Mouse (Mus musculus) left cerebral cortex, postnatal 36 days (tissue): ENCODE measurements around the gene Traf7. TPM values are rescaled to one million over a fixed set of nuclear protein-coding genes. Genes with fewer than 3 reads are reported as not detected.

Experiments
- DNase-seq, 2 experiments: peaks; one replicate each; pipeline ENCODE4 v3.0.0; 2021 to 2022; ENCODE audit warnings: low spot score in 2 of 2, mixed read lengths in 1 of 2
- intact Hi-C: fragments of 180-260 bp; cut with DNase I; formaldehyde crosslinking; loops from one replicate; pipeline ENCODE4 v1.15.1; 2025
- total RNA-seq, 2 experiments: library from RNA; stranded (reverse); gene quantifications; 2 replicates each; pipeline ENCODE4 v1.2.3; 2021

Traf7 gene
- total RNA-seq, 2 experiments from 2014 or later = 69.6 to 95.6 TPM

DNA sequence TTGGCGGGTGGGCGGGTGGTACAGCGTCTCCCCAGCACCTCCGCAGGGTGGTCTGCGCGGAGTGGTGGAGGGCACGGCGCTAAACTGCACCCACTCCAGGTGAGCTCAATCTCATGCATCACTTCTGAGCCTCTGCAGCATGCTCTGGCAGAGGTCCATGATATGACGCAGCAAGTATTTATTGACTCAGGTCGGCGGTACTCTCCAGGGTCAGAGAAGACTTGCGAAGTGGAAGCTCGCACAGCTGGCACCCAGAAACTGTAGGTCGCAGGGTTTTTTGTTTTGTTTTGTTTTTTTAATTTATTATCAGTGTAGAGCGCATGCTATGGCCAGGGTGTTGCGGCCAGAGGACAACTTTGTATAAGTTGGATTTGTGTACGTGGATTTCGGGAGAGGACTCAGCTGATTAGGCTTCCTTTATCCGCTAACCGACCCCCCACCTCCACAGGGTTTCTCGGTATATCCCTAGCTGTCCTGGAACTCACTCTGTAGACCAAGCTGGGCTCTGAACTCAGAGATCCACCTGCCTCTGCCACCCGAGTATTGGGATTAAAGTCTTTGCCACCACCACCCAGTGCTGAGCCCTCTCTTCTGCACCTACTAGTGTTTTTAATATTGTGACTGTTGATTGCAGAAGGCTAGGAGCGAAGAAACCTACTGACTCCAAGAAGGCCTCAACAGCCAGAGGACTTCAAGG is 21.3 kb upstream of the Traf7 start:
- intact Hi-C loops = loop anchor here (5.0 kb wide), 2 partner anchors 83 to 118 kb away; partner anchors contain the start of genes Nthl1, Tsc2 and Zfp598
- peak; percentile 64 to 71 for DNase-seq

DNA sequence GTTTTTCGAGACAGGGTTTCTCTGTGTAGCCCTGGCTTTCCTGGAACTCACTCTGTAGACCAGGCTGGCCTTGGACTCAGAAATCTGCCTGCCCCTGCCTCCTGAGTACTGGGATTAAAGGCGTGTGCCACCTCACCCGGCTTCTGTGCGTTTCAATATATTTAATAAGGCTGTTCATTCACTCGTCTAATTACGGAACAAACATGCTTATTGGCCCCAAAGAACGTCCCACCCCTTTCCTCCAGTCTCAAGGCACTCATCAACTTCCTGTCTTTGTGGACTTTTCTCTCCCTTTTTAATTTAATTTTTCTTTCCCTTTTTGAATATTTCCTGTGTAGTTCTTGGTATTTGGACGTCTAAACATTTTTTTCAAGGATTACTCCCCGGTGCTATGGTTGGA is 20.7 kb upstream of the Traf7 start:
- no peak for DNase-seq
- intact Hi-C loops = loop anchor here (5.0 kb wide), 2 partner anchors 84 to 119 kb away; partner anchors contain the start of genes Nthl1, Tsc2 and Zfp598

DNA sequence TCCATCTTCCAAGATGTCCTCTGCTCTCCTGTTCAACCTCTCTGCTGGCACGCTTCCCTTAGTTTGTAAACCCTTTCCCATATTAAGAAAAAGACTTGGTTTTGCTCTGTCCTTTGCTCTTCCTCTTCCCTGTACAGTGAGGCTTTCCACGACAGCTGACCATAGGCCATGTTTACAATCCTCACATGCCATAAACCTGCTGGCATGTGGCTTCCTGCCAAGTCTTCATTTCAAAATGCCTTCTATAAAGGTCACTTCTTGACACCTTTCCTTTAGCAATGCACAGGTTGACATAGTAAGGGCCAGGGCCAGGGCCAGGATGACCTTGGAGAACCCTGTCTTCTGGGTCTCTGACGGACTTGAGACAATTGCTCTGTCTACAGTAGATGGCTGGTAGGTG is 18.5 kb upstream of the Traf7 start:
- no peak for DNase-seq
- intact Hi-C loops = loop anchor here (5.0 kb wide), 2 partner anchors 86 to 121 kb away; partner anchors contain the start of genes Nthl1, Tsc2 and Zfp598

DNA sequence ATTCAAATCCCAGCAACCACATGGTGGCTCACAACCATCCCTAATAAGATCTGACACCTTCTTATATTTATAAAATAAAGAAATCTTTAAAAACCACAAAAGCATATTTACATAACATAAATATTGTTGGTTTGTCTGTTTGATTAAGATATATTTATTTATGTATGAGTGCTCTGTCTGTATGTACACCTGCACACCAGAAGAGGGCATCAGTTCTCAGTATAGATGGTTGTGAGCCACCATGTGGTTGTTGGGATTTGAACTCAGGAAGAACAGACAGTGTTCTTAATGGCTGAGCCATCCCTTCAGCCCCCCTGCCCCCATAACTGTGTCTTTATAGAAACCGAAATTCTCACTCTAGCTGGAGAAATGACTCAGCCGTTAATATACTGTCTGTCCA is 17.5 kb upstream of the Traf7 start:
- intact Hi-C loops = loop anchor here (5.0 kb wide), 2 partner anchors 87 to 122 kb away; partner anchors contain the start of genes Nthl1, Tsc2 and Zfp598

DNA sequence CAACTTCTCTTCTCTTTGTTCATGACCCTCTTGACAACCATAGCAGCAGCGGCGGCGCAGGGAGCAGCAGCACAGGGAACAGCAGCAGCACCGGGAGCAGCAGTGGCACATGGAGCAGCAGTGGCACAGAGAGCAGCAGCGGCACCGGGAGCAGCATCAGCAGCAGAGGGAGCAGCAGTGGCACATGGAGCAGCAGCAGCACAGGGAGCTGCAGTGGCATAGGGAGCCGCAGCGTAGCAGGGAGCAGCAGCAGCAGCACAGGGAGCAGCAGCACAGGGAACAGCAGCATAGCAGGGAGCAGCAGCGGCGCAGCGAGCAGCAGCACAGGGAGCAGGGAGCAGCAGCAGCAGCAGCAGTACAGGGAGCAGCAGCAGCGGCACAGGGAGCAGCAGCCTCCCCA is 16.9 kb upstream of the Traf7 start:
- intact Hi-C loops = loop anchor here (5.0 kb wide), 2 partner anchors 88 to 123 kb away; partner anchors contain the start of genes Nthl1, Tsc2 and Zfp598
- DNase-seq = no peak

More for the DNA sequence above, 17.5 kb upstream of the Traf7 start:
- no peak for DNase-seq

DNA sequence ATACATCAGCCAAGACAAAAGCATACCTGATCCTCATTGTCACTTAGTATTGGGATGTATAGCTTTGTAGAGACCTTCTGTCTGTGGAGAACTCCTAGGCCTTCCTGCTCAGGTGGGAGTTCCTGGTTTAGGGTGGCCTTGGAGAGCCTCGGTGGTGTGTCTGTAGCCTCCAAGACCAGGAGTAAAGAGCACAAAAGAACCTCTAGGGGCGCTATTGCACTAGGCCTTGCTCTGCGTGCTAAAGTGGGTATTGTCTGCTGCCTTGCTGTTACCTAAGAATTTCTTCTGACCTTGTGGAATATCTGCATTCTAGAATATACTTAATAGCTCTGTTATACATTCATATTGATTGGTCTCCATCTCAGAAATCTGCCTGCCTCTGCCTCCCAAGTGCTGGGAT is 12.6 kb upstream of the Traf7 start:
- DNase-seq = no peak
- intact Hi-C loops = no loop called here

DNA sequence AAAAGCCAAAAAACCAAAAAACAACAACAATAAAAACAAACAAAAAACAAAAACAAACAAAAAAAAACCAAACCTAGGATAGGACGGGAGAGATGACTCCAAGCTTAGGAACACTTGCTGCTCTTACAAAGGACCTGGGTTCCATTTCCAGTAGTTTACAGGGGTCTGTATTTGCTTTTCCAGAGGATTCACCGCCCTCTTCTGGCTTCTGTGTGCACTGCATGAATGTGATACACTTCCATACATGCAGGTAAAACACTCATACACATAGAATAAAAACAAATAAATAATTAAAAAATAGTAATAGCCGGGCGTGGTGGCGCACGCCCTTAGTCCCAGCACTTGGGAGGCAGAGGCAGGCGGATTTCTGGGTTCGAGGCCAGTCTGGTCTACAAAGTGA is 11.2 kb upstream of the Traf7 start:
- DNase-seq = peak in 1 of 2 experiments; percentile 45
- intact Hi-C loops = loop anchor here (5.0 kb wide), 1 partner anchor 113 kb away; the partner anchor contains the start of gene Slc9a3r2

DNA sequence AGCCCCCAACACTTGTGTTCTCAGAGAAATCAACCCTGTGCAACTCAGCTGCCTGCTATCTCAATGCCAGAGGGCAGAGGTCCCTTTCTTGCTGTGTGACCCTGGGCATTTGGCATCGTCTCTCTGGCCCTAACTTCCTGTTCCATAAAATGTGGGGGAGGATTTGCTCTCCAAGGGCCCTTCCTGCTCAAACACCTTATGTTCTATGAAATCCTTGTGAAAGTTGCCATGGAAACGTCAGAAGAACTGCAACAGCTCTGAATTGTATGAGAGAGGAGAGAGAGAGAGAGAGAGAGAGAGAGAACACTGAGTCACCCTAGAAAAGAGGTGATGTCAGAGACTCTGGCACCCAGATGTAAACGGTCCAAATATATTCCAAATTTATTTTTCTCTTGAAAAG is 9.8 kb upstream of the Traf7 start:
- intact Hi-C loops = loop anchor here (5.0 kb wide), 1 partner anchor 115 kb away; the partner anchor contains the start of gene Slc9a3r2

DNA sequence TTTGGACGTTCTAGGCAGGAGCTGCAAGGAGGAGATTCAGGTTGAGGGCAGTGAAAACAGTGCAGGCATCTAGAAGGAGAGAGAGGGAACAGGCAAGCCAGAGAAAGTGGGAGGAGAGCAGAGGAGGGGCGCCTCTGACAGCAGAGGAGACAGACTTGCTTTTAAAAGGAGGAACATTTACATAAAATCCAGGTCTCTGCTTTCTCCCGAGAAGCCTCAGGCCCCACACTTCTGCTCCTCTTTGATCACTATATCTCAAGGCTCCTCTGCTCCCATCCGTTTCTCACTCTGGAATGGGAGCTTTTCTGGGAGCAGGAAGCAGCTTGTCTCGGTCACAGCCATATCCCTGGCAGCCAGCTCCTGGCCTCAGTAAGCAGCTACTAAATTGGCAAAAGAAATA is 7.6 kb upstream of the Traf7 start:
- intact Hi-C loops = loop anchor here (2.0 to 5.0 kb wide), 2 partner anchors 16 to 117 kb away; partner anchors contain the start of gene Slc9a3r2
- DNase-seq = peak in 1 of 2 experiments; percentile 38

More for the DNA sequence above, 9.8 kb upstream of the Traf7 start:
- peak in 1 of 2 experiments; percentile 30 for DNase-seq

DNA sequence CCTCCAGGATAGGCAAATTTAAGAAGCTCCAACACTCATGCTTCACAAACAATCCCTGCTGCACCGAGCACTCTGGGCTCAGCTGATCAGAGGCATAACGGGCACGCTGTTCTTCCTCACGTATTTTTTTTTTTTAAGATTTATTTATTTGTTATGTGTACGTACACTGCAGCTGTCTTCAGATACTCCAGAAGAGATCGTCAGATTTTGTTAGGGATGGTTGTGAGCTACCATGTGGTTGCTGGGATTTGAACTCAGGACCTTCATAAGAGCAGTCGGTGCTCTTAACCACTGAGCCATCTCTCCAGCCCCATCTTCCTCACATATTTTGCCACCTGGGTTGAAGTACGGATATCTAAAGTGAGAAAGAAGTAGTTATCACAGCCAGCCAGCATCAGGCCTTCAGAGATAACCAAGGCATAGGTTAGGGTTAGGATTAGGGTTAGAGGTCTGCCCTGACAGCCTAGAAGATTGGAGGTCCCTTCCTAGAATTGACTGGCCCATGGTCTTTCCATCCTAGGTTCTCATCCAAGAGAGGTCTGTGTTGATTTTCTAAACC is 6.5 kb upstream of the Traf7 start, which contains the start of gene Rab26:
Gene Rab26, minus strand, starts transcription at position 51 of the 559 bp plus-strand sequence.
- intact Hi-C loops = loop anchor here (2.0 kb wide), 1 partner anchor 17 kb away; no protein-coding TSS in a partner anchor
- no peak for DNase-seq

DNA sequence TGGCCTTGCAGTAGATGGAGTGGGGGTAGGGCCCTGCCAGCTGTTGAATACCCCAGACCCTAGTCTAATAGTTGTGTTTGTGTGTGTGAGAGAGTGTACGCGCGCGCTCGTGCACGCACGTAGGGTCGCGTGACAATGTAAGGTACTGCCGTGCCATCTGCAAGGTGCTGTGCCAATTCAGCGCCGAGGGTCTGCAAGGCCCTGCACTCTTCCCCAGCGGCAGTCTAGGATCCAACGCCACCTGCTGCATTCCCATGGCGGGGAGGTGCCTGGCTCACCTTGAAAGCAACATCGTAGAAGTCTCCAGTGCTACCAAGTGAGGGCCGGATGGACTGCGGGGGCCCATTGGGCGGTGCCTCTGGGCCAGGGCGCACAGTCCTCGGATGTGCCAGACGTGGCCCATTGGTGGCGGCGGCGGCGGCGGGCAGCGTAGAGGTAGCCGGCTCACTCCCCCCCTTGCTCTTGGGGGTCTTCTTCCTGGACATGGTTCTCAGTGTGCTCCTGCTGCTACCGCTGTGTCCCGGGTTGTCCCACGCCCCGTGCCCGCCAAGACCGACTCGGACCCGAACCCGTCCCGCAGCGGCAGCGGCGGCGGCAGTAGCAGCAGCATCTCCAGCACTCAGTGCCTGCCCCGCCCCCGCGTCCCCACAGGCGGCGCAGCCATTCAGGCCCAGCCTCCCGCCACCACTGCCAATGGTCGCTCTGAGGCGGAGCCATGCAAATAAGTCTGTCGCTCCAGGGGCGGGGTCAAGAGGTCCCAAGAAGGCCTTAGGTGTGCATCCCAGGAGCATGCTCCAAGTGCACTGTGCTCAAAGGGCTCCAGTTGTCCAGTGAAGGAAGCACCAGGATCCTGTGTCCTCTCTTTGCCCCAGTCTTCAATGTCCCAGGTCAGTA is 5.6 kb upstream of the Traf7 start:
- intact Hi-C loops = no loop called here
- peak; percentile 81 to 87 for DNase-seq

DNA sequence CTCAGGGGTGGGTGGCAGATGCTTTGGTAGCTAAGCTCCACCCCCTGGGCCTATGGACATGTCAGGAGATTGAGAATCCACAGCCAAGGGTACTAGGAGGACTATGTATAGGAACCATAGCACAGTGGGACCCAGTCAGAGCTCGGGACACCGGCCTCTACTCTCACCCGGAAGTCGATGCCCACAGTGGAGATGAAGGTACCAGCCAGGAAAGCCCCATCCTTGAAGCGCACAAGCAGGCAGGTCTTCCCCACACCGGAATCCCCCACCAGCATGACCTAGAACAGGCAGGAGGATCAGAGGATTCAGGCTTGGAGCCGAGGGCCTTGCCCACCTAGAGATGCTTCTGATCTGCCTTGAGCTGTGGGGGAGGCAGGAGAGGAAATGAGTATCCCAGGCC is 4.3 kb upstream of the Traf7 start:
- peak in 1 of 2 experiments; percentile 10 for DNase-seq
- intact Hi-C loops = no loop called here

DNA sequence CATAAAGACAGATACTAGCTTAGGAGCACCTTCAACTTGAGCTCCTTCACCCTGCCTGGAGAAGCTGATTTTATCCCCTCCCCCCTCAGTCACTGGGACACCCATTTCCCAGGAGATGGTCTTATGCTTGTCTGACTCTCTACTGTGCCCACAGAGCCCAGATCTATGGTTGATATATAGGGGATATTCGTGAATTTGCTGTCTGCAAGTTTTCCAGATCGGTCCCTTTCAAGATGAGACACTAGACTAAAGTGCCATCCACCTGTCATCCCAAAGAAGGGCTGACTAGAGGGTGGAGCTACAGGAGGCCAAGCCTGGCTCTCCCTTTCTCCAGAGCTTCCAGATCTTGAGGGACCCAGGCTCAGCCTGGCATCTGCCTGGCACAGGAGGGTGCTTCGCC is 3.3 kb upstream of the Traf7 start:
- intact Hi-C loops = no loop called here
- DNase-seq = no peak

DNA sequence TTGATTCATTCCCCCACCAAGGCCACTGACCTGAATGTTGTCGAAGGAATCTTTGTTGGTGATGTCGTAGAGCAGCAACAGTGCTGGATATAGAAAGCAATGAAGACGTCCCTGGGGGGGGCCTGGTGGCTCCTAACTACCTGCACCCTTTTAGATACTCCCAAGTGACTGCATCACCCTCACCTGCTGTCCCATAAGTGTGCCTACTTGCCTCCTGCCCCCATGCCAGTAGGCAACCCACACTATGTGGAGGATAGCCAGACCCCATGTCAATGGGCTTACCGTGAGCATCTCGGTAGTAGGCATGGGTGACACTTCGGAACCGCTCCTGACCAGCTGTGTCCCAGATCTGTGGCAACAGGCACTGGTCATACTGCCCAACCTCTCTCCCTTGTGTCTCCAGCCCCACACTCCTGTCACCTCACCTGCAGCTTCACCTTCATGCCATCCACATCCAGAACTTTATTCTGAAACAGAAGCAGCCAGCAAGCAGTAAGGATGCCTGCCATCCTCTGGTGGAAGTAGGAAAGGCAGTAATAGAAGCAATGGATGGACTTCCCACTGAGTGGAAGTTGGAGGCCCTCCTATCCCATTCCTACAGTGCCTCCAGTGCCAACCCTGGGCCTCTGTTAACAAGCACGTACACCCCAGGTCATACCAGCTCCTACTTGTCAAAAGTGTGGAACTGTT is 2.8 kb upstream of the Traf7 start:
- intact Hi-C loops = no loop called here
- DNase-seq = peak in 1 of 2 experiments; percentile 14

DNA sequence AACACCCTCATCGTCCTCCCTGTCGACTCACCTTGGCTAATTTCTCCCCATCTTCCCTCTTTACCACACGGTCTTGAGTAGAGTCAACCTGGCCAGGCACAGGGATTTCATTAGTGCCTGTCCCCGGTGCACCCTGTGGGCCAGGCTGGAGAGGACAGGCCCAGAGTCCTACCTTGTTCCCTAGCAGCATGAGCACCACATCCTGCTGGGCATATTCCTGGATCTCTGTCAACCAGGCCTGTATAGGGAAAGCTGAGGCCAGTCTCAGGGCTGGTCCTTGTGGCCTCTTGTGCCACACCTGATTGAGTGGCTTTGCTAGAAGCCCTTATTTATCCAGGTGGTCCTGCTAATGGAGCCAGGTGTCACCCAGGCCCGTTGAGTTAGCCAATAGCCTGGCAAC is 2.1 kb upstream of the Traf7 start:
- no peak for DNase-seq

DNA sequence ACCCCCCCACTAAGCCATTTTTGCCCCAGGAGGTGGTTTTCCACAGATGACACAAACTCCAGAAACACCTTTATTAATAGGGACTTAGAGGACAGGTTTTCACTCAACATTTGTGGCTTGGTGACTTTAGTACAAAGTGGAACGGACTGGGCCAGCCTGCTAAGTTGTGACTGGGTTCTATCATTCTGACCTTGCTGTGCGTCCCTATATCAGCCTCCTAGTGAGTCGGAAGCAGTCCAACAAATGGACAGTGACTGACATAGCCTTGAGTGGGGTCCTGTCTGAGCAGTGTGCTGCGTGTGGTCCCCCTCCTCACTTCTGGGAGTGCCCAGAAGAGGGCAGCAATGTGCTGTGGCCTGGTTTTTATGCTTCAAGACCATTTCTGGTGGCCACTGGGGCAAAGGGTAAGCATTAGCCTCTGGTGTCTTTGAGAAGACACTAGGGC is 1.3 kb upstream of the Traf7 start:
- intact Hi-C loops = no loop called here
- peak in 1 of 2 experiments; percentile 37 for DNase-seq

More for the DNA sequence above, 2.1 kb upstream of the Traf7 start:
- intact Hi-C loops = no loop called here

DNA sequence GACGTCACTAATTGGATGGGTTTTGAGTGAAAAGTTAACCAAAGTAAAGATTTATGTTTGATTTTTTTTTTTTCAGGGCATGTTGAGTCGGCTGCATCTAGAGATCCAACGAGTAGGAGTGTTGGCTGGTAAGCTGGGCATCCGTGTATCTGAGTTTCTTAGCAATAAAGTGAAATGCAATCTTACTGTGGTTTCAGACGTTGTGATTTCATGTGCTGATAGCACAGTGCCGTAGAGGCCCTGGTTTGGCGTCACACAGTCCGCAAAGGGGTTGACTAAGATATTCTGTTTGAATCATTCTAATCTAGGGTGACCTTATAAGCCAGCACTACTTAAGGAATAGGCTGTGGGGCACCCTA is 801 bp upstream of the Traf7 start:
- no peak for DNase-seq
- intact Hi-C loops = no loop called here

DNA sequence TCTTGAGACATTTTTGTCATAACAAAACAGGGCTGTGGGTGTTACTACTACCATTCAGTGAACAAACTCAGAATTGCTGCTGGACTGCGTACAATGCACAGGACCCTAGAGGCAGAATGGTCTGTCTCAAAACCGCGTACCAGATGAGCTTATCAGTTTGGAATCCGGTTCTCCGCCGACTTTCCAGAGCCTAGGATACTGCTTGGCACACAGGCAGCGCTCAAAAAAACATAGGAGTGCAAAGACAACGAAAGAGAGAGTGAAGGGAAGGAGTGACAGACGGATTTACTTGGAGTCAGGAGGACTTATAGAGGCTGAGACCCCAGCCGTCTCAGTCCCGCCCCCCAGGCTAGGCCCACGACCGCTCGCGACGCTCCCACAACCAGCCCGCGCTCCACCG is 423 bp downstream of the Traf7 start:
- intact Hi-C loops = no loop called here
- DNase-seq = no peak

DNA sequence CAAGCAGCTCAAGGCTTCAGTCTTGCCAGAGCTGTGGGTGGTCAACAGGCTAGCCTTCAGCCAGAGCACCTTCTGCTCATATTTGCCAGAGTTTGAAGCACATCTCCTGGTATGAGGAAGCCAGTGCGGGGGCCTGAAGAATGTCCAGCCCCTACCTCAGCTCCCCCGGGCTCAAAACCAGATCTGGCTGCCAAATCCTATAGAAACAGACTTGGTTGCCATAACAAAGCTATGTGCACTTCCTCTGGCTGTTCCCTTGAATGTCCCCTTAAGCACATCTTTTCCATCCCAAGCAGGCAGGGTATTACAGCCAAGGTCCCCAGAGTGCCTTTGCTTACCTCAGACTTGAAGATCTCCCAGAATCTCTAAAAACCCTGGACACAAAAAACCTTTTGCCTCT is 3.0 kb downstream of the Traf7 start:
- no peak for DNase-seq
- intact Hi-C loops = no loop called here
